Mouse (Mus musculus): Measurements from ENCODE around the gene Cdrt4.
A peak's percentile ranks its signal among the peaks of the same experiment; 100 is the strongest.

The Cdrt4 gene

GRCm38 (mm10) chr11:62945514-62945913, 5.5 kb upstream of the Cdrt4 start:
- DNase-seq: peak; percentile 38 to 44

GRCm38 (mm10) chr11:62949548-62949947, 1.4 kb upstream of the Cdrt4 start:
- DNase-seq: no peak

- DNase-seq: peak in 1 of 2 experiments; percentile 14
Observed at GRCm38 (mm10) chr11:62954766-62955165, 3.8 kb downstream of the Cdrt4 start.

- DNase-seq: no peak
Observed at GRCm38 (mm10) chr11:62955186-62955585, 4.2 kb downstream of the Cdrt4 start.

- DNase-seq: no peak
Observed at GRCm38 (mm10) chr11:62955776-62956175, 4.8 kb downstream of the Cdrt4 start.

GRCm38 (mm10) chr11:62957626-62958180, 6.7 kb downstream of the Cdrt4 start:
- peak in 1 of 2 experiments; percentile 27 for DNase-seq

GRCm38 (mm10) chr11:62963292-62963691, 12.3 kb downstream of the Cdrt4 start:
- no peak for DNase-seq

- no peak for DNase-seq
Observed at GRCm38 (mm10) chr11:62966424-62966764, 15.4 kb downstream of the Cdrt4 start.

GRCm38 (mm10) chr11:62966765-62967633, 16.0 kb downstream of the Cdrt4 start:
- DNase-seq: peak; percentile 19 to 61

GRCm38 (mm10) chr11:62977176-62977575, 26.2 kb downstream of the Cdrt4 start:
- DNase-seq: no peak

GRCm38 (mm10) chr11:62978886-62979285, 27.9 kb downstream of the Cdrt4 start:
- no peak for DNase-seq

- DNase-seq: peak in 1 of 2 experiments; percentile 8
Observed at GRCm38 (mm10) chr11:62981729-62982128, 30.7 kb downstream of the Cdrt4 start.

GRCm38 (mm10) chr11:62983793-62984192, 32.8 kb downstream of the Cdrt4 start:
- DNase-seq: peak; percentile 16 to 30

GRCm38 (mm10) chr11:62984365-62984764, 33.4 kb downstream of the Cdrt4 start:
- no peak for DNase-seq

- DNase-seq: no peak
Observed at GRCm38 (mm10) chr11:62985075-62985474, 34.1 kb downstream of the Cdrt4 start.

GRCm38 (mm10) chr11:62986578-62986977, 35.6 kb downstream of the Cdrt4 start:
- no peak for DNase-seq

- no peak for DNase-seq
Observed at GRCm38 (mm10) chr11:62990150-62990685, 39.2 kb downstream of the Cdrt4 start.

- DNase-seq: no peak
Observed at GRCm38 (mm10) chr11:62990811-62991210, 39.8 kb downstream of the Cdrt4 start.

GRCm38 (mm10) chr11:62992545-62993242, 41.7 kb downstream of the Cdrt4 start:
- no peak for DNase-seq

GRCm38 (mm10) chr11:62995066-62995754, 44.2 kb downstream of the Cdrt4 start:
- no peak for DNase-seq

- DNase-seq: no peak
Observed at GRCm38 (mm10) chr11:62995755-62996521, 44.9 kb downstream of the Cdrt4 start.

- no peak for DNase-seq
Observed at GRCm38 (mm10) chr11:62996522-62996898, 45.5 kb downstream of the Cdrt4 start.
